Mouse (Mus musculus) c-Kit-positive CD71-negative TER-119-negative erythroid progenitor cells, embryonic 14.5 days (primary cell): ENCODE results near the gene Ncf1.

ENCODE experiments used
- DNase-seq: peaks from one replicate; pipeline ENCODE4 v3.0.0-alpha.2; 2013; ENCODE audit warnings: low read depth

The Ncf1 gene

GRCm38 (mm10) chr5:134229391-134229790 lies at the start of gene Ncf1:
Gene Ncf1 (minus strand): TSS chr5:134229625.
- no peak for DNase-seq

- no peak for DNase-seq
Observed at GRCm38 (mm10) chr5:134277109-134277508, 47.7 kb upstream of the Ncf1 start.

GRCm38 (mm10) chr5:134275556-134275955 lies 46.1 kb upstream of the Ncf1 start:
- DNase-seq = no peak

DNA sequence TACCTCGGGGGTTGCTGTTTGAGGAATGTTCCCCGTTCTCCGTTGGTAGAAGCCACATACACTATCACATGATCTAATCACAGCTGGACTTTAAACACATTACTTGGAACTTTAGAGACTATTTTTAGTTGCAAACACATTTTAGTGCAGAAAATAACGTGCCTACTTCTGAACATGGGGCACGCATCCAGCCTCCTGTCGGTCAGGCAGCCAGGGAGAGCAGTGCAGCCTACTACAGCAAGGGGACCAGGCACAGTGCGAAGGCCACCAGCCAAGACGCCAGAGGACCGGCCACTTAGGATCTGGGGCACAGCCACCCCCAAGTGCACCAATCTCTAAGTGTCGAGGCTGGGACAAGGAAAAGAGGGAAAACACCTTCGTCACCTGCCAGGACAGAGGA lies 45.6 kb upstream of the Ncf1 start:
- no peak for DNase-seq

DNA sequence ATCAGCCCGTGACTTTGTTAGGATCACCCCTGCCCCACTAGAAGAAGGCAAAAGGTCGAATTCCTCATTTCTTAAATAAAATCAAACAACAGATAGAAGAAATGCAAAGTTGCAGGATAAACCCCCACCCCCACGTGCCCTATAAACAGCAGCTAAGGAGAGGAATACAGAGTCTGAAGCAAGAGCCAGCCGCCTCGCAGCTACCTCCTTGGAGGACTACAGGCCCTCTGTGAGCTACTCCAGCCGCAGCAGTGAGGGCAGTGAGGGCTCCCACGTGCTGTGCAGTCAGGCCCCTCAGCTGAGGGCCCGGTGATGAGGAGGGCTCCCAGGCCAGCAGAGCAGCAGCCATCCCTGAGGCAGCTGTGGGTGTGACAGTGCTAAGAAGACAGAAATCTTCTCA lies 44.3 kb upstream of the Ncf1 start:
- no peak for DNase-seq

GRCm38 (mm10) chr5:134272761-134273160 lies 43.3 kb upstream of the Ncf1 start:
- DNase-seq = no peak

- DNase-seq = no peak
Observed at GRCm38 (mm10) chr5:134271421-134271820, 42.0 kb upstream of the Ncf1 start.

GRCm38 (mm10) chr5:134270566-134270965 lies 41.1 kb upstream of the Ncf1 start:
- no peak for DNase-seq

DNA sequence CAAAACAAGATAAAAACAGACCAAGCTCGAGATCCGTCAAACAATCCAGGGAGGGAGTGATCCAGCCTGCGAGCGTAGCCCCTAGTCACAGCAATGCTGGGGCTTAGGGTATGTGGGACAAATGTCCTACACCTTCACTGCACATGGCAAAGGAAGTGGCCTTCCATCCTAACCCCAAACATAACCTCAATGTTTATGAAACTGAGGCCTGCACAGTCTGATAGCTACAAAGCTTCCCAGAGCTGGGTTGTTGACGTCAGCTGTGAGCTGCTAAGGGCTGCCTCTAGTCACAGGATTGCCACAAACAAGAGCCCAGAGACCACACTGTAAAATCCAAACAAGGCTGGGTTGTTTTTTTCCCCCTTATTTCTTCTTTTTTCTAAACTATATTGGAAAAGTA lies 40.3 kb upstream of the Ncf1 start:
- DNase-seq = no peak

- DNase-seq = no peak
Observed at GRCm38 (mm10) chr5:134268751-134269150, 39.3 kb upstream of the Ncf1 start.

DNA sequence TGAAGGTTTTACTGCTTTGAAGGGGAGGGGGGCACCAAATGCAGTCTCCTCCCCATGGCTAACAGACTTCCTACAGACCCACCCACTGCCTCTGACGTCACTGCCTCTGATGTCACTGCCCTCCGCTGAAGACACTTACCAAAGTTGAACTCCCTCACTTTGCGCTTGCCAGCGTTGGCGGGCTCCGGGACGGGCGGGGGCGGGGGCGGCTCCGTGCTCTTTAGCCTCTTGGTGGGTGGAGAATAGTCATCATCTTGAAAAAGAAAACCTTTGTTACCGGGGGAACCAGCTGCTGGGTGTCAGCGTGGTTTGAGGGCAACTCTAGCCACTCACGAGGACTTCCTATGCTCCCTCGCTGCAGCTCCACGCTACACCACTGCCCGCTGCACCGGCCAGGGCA lies 37.0 kb upstream of the Ncf1 start:
- DNase-seq = peak; percentile 17

GRCm38 (mm10) chr5:134265890-134266289 lies 36.5 kb upstream of the Ncf1 start:
- DNase-seq = no peak

DNA sequence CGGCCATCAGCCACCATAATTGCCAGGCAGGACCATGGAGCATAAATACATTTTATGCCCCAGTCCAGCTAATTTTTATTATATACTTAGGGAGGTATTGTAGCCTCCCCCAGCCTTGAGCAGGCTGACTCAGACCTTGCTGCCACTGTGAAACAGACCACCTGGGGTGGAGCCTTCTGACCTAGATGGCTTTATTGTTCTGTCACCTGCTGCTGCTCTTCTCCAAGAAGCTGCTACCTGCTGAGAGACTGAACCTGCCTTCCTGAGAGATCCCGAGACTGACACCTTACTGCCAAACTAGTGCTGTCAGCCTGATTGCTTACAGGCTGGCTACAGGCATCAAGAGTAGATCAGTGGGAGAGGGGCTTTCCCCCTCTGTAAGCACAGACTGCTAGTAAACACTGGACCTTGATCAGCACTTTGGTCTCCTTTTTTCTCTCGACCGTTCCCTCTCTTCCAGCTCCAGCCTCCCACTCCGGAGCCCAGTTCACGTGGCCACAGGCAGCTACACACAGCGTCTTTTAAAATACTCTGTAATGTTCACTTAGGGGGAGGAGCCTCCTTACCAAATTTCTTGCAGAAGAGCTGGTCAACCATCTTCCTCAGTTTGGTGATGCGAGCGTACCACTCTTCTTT lies 30.7 kb upstream of the Ncf1 start:
- DNase-seq = no peak

- no peak for DNase-seq
Observed at GRCm38 (mm10) chr5:134258934-134259333, 29.5 kb upstream of the Ncf1 start.

- peak; percentile 28 for DNase-seq
Observed at GRCm38 (mm10) chr5:134258395-134258794, 29.0 kb upstream of the Ncf1 start.

GRCm38 (mm10) chr5:134257349-134258031 lies 28.1 kb upstream of the Ncf1 start:
- no peak for DNase-seq

DNA sequence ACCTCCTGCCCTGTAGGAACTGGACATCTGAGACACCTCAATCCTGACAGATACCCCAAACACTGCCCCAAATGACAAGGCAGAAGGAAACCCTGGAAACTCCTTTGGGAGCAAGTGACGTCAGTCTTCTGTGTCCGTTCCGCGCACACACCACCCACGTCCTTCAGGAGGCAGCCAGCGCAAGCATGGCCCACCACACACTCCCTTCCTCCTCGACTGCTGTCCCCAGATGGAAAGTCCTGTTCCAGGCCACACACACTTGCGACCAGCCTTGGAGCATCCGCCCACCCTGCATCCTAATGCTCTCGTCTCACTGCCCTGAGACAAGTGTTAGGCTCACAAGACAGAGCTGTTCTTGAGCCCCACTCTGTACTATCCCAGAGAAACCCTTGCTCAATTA lies 25.9 kb upstream of the Ncf1 start:
- DNase-seq = no peak

DNA sequence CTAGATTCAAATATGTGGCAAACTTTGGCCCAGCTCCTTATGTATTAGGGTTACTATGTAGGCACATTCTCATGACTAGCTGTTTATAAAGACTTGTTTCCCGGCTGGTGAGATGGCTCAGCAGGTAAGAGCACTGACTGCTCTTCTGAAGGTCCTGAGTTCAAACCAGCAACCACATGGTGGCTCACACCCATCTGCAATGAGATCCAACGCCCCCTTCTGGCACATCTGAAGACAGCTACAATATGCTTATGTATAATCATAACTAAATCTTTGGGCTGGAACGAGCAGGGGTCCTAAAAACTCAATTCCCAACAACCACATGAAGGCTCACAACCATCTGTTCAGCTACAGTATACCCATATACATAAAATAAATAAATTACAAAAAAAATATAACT lies 24.4 kb upstream of the Ncf1 start:
- no peak for DNase-seq

DNA sequence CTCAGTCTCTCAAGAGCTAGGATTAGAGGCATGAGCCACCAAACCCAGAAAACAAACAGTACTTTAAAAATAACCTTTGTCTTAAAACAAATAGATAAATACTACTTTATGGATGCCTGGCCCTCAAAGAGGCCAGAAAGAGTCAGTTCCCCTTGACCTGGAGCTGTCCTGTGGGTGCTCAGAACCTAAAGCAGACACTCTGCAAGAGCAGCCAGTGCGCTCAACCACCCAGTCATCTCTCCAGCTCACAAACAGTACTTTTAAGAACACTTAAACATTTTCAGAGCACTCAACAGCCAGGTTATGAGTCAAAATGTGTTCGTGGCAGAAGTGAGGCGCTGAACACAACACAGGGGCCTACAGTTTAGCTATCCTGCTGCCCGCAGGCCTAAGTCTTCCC lies 21.7 kb upstream of the Ncf1 start:
- DNase-seq = no peak

- DNase-seq = no peak
Observed at GRCm38 (mm10) chr5:134250601-134251000, 21.2 kb upstream of the Ncf1 start.

DNA sequence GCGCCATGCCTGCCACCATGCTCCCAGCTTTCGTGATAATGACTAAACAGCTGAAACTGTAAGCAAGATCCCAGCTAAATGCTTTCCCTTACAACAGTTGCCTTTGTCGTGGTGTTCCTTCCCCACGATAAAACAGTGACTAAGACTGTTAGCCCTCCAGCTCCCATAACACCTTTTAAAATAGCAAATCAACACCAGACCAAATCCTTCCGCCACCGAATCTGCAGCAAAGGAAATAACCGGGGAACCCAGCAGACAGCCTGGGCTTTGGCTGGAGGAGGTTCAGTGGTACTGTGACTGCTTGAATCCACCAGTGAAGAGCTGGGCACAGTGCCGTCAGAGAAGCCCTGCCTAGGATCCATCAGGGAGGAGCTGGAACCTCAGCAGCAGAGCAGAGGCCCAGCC lies 19.8 kb upstream of the Ncf1 start:
- no peak for DNase-seq

DNA sequence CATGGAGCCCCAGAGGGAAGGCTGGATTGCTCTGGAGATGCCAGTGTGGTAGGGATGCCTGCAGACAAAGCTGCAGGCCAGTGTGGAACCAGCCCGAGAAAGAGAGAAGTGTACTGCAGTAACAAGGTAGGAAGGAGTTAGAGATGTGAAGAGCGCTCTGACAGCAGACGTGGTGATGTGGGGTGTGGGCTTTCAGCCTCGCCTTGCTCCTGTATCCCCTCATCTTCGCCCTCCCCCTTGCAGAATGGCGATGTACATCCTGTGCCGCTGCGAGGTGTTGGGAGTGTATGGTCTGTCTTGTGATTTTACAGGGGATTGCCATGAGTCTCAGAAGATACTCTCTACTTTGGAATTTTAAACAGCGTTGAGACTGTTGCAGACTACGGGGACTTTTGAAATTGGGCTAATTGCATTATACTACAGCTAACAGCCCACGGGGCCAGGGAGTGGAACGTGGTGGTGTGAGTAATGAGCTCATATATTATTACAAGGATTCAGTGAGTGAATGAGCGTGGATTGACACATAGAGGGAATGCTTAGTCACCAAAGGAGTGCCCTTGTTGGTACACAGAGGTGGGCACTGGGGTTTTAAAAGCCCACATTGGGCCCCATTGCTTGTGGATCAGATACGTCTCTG lies 19.3 kb upstream of the Ncf1 start:
- DNase-seq = no peak

DNA sequence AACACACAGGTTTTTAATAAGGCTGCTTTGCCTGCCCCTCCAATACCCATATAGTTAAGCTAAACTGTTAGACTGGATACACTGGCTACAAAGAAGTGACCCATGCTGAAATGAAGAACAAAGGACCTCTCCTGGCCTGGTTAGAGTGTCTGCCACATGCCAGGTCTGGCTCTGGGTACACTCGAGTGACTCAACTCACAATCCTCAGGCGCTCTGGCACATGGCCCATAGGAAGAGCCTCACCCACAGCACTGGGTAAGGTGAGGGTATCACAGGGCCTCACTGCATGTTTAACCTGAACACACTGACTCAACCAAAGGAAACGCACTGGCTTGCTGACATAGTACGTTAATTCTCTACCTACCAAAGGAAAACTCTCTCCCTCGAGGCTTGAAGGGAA lies 16.7 kb upstream of the Ncf1 start:
- no peak for DNase-seq

- no peak for DNase-seq
Observed at GRCm38 (mm10) chr5:134244890-134245289, 15.5 kb upstream of the Ncf1 start.
